Mouse (Mus musculus): Measurements from ENCODE around the gene Pfdn2. TPM values are rescaled to one million over a fixed set of nuclear protein-coding genes. Genes with fewer than 3 reads are reported as not detected.
A peak's percentile ranks its signal among the peaks of the same experiment; 100 is the strongest.
"Not testable (repeated sequence)": the region's sequence is repeated elsewhere in the genome, so short reads cannot be mapped to it uniquely, and the experiment has no call there.

The Pfdn2 gene
- polyA plus RNA-seq (2016; fragmentation: Nextera tagmentation; extraction: Ambion mirVana) = 134 and 149 TPM in 2 replicates

GRCm38 (mm10) chr1:171345225-171346094, at the start of gene Pfdn2, which contains the start of gene Nit1:
TSS of gene Pfdn2 (plus strand) at chr1:171345670.
TSS of gene Nit1 (minus strand) at chr1:171345646.
- H3K27me3 ChIP-seq = no peaks in the 10 kb centered on the region
- peaks cover 4% of the 10 kb centered on the region for H3K9me3 ChIP-seq (replicated peaks)
- peak within 1 kb of the TSS; percentile 68 for H3K4me3 ChIP-seq
- peak within 1 kb of the TSS; percentile 56; the same call in 1 of the 2 replicates for H3K27ac ChIP-seq
- H3K9ac ChIP-seq = peak within 1 kb of the TSS; percentile 83
- H3K36me3 ChIP-seq = peaks cover 33% of the 10 kb centered on the region
- ATAC-seq (ENCODE audit: low FRiP score) = peak; percentile 94
- H3K4me2 ChIP-seq (replicated peaks) = peak within 1 kb of the TSS; percentile 89
- H3K4me1 ChIP-seq = peaks cover 20% of the 10 kb centered on the region
- 1% methylated on average over 53 of the region's 53 CpGs for WGBS

- H3K4me1 ChIP-seq = peaks cover 7% of the 10 kb centered on the region
- no peak overlapping the region for H3K9ac ChIP-seq
- no peaks in the 10 kb centered on the region for H3K9me3 ChIP-seq (replicated peaks)
- no peak overlapping the region for H3K4me3 ChIP-seq
- ATAC-seq (ENCODE audit: low FRiP score) = no peak
- no peaks in the 10 kb centered on the region for H3K36me3 ChIP-seq
- no peak overlapping the region for H3K4me2 ChIP-seq (replicated peaks)
- H3K27ac ChIP-seq = no peak overlapping the region
- H3K27me3 ChIP-seq = peaks cover 24% of the 10 kb centered on the region
- WGBS = 67% methylated on average over 3 of the region's 3 CpGs
These were observed 47.2 kb upstream of the Pfdn2 start for GRCm38 (mm10) chr1:171298226-171298625.

GRCm38 (mm10) chr1:171306157-171306556, 39.3 kb upstream of the Pfdn2 start:
- 72% methylated on average over 5 of the region's 5 CpGs for WGBS

GRCm38 (mm10) chr1:171309321-171309720, 36.1 kb upstream of the Pfdn2 start:
- Histone ChIP-seq H3K27me3 (0 out of 2 replicates have a peak, but pooled peaks cover 5% of the 10 kb centered on the region), H3K9me3 (replicated peaks) (no peaks in the 10 kb centered on the region), H3K36me3 (no peaks in the 10 kb centered on the region), H3K4me2 (replicated peaks) (no peak overlapping the region), H3K9ac (no peak overlapping the region), H3K4me1 (no peaks in the 10 kb centered on the region), H3K27ac (no peak overlapping the region), H3K4me3 (no peak overlapping the region)
- 72% methylated on average over 2 of the region's 2 CpGs for WGBS
- ATAC-seq (ENCODE audit: low FRiP score) = no peak

More at GRCm38 (mm10) chr1:171306157-171306556, 39.3 kb upstream of the Pfdn2 start:
- H3K4me1 ChIP-seq; H3K36me3 ChIP-seq; H3K27ac ChIP-seq; H3K27me3 ChIP-seq; H3K9me3 ChIP-seq (replicated peaks); H3K4me3 ChIP-seq; H3K4me2 ChIP-seq (replicated peaks); H3K9ac ChIP-seq; ATAC-seq (ENCODE audit: low FRiP score): not testable (repeated sequence)

- Histone ChIP-seq H3K4me1 (no peaks in the 10 kb centered on the region), H3K36me3 (no peaks in the 10 kb centered on the region), H3K27me3 (no peaks in the 10 kb centered on the region), H3K4me2 (replicated peaks) (no peak overlapping the region; the same call in 1 of the 2 replicates), H3K27ac (no peak overlapping the region), H3K9me3 (replicated peaks) (no peaks in the 10 kb centered on the region), H3K9ac (0 out of 2 replicates have a peak overlapping the region, but pooled peaks have one; percentile 18), H3K4me3 (no peak overlapping the region)
- 16% methylated on average over 7 of the region's 7 CpGs for WGBS
- no peak for ATAC-seq (ENCODE audit: low FRiP score)
These were observed 25.7 kb upstream of the Pfdn2 start for GRCm38 (mm10) chr1:171319748-171320147.

GRCm38 (mm10) chr1:171320151-171320550, 25.3 kb upstream of the Pfdn2 start:
- ATAC-seq (ENCODE audit: low FRiP score) = no peak
- no peak overlapping the region; the same call in 1 of the 2 replicates for H3K4me2 ChIP-seq (replicated peaks)

GRCm38 (mm10) chr1:171321415-171321814, 24.1 kb upstream of the Pfdn2 start:
- ATAC-seq (ENCODE audit: low FRiP score) = no peak
- no peaks in the 10 kb centered on the region for H3K36me3 ChIP-seq
- no peaks in the 10 kb centered on the region for H3K4me1 ChIP-seq
- H3K27ac ChIP-seq = no peak overlapping the region
- no peak overlapping the region for H3K9ac ChIP-seq
- H3K4me2 ChIP-seq (replicated peaks) = no peak overlapping the region
- no peaks in the 10 kb centered on the region for H3K9me3 ChIP-seq (replicated peaks)
- H3K27me3 ChIP-seq = no peaks in the 10 kb centered on the region
- no peak overlapping the region for H3K4me3 ChIP-seq

More at GRCm38 (mm10) chr1:171320151-171320550, 25.3 kb upstream of the Pfdn2 start:
- Histone ChIP-seq H3K4me1 (no peaks in the 10 kb centered on the region), H3K27me3 (no peaks in the 10 kb centered on the region), H3K27ac (no peak overlapping the region), H3K9me3 (replicated peaks) (no peaks in the 10 kb centered on the region), H3K4me3 (no peak overlapping the region), H3K9ac (0 out of 2 replicates have a peak overlapping the region, but pooled peaks have one; percentile 18), H3K36me3 (no peaks in the 10 kb centered on the region)
- WGBS = 17% methylated on average over 5 of the region's 5 CpGs

GRCm38 (mm10) chr1:171322012-171322411, 23.5 kb upstream of the Pfdn2 start:
- Histone ChIP-seq H3K27ac (no peak overlapping the region), H3K4me2 (replicated peaks) (no peak overlapping the region), H3K27me3 (no peaks in the 10 kb centered on the region), H3K4me3 (no peak overlapping the region), H3K9ac (no peak overlapping the region), H3K9me3 (replicated peaks) (no peaks in the 10 kb centered on the region), H3K4me1 (no peaks in the 10 kb centered on the region; the same call in 1 of the 2 replicates), H3K36me3 (no peaks in the 10 kb centered on the region)
- ATAC-seq (ENCODE audit: low FRiP score) = 0 out of 2 replicates have a peak, but pooled peaks have one; percentile 46
- 74% methylated on average over 1 of the region's 1 CpGs for WGBS

GRCm38 (mm10) chr1:171325571-171325970, 19.9 kb upstream of the Pfdn2 start:
- H3K4me1 ChIP-seq = peaks cover 19% of the 10 kb centered on the region
- no peaks in the 10 kb centered on the region for H3K27me3 ChIP-seq
- H3K27ac ChIP-seq = no peak overlapping the region
- H3K9ac ChIP-seq = no peak overlapping the region
- WGBS = 78% methylated on average over 2 of the region's 2 CpGs
- H3K4me3 ChIP-seq = no peak overlapping the region
- no peak overlapping the region for H3K4me2 ChIP-seq (replicated peaks)
- no peaks in the 10 kb centered on the region for H3K36me3 ChIP-seq
- no peaks in the 10 kb centered on the region for H3K9me3 ChIP-seq (replicated peaks)
- no peak for ATAC-seq (ENCODE audit: low FRiP score)

- H3K27me3 ChIP-seq; H3K4me2 ChIP-seq (replicated peaks); H3K27ac ChIP-seq; H3K9ac ChIP-seq; ATAC-seq (ENCODE audit: low FRiP score); H3K9me3 ChIP-seq (replicated peaks); H3K36me3 ChIP-seq; H3K4me3 ChIP-seq: not testable (repeated sequence)
- peaks cover 28% of the 10 kb centered on the region for H3K4me1 ChIP-seq
- 96% methylated on average over 4 of the region's 4 CpGs for WGBS
These were observed 18.9 kb upstream of the Pfdn2 start for GRCm38 (mm10) chr1:171326588-171326987.

- no peaks in the 10 kb centered on the region for H3K36me3 ChIP-seq
- H3K4me3 ChIP-seq = peak overlapping the region; percentile 77
- H3K9me3 ChIP-seq (replicated peaks) = no peaks in the 10 kb centered on the region
- no peak for ATAC-seq (ENCODE audit: low FRiP score)
- H3K4me2 ChIP-seq (replicated peaks) = peak overlapping the region; percentile 81
- WGBS = 37% methylated on average over 9 of the region's 9 CpGs
- no peaks in the 10 kb centered on the region for H3K27me3 ChIP-seq
- H3K4me1 ChIP-seq = peaks cover 33% of the 10 kb centered on the region
- H3K9ac ChIP-seq = peak overlapping the region; percentile 91
- peak overlapping the region; percentile 99 for H3K27ac ChIP-seq
These were observed 17.2 kb upstream of the Pfdn2 start for GRCm38 (mm10) chr1:171328244-171328643.

GRCm38 (mm10) chr1:171328839-171329432, 16.5 kb upstream of the Pfdn2 start, which contains the start of gene Dedd:
TSS of gene Dedd (plus strand) at chr1:171329145.
- peak; percentile 96 for ATAC-seq (ENCODE audit: low FRiP score)
- Histone ChIP-seq H3K9me3 (replicated peaks) (no peaks in the 10 kb centered on the region), H3K4me3 (peak within 1 kb of the TSS; percentile 77), H3K9ac (peak within 1 kb of the TSS; percentile 91), H3K4me1 (peaks cover 37% of the 10 kb centered on the region), H3K27ac (peak within 1 kb of the TSS; percentile 99), H3K27me3 (no peaks in the 10 kb centered on the region), H3K36me3 (peaks cover 4% of the 10 kb centered on the region; the same call in 1 of the 2 replicates), H3K4me2 (replicated peaks) (peak within 1 kb of the TSS; percentile 81)
- WGBS = under 1% methylated on average over 38 of the region's 48 CpGs
